Mouse (Mus musculus): ENCODE results near the gene Rdh19. TPM values are rescaled to one million over a fixed set of nuclear protein-coding genes. Genes with fewer than 3 reads are reported as not detected.
A peak's percentile ranks its signal among the peaks of the same experiment; 100 is the strongest.
"Not testable (repeated sequence)": the region's sequence is repeated elsewhere in the genome, so short reads cannot be mapped to it uniquely, and the experiment has no call there.

Rdh19 gene
- total and polyA plus RNA-seq, 2 experiments from 2014 or later, result not detected

DNA sequence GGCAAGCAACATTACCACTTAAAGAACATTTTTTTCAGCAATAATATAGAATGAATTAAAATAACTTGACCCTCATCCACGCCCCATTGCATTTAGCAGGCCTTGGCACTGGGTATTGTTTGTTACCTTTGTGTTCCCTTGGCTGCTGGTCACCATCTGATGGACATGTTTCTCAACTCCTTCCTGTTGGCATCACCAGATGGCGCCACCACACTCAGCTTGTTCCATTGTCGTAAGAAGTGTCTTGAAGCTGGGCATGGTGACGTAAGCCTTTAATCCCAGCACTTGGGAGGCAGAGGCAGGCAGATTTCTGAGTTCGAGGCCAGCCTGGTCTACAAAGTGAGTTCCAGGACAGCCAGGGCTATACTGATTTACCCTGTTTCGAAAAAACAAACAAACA is 24.3 kb upstream of the Rdh19 start:
- WGBS, result 78% methylated on average over 6 of the region's 6 CpGs
- no peak for DNase-seq (ENCODE audit: low spot score)

DNA sequence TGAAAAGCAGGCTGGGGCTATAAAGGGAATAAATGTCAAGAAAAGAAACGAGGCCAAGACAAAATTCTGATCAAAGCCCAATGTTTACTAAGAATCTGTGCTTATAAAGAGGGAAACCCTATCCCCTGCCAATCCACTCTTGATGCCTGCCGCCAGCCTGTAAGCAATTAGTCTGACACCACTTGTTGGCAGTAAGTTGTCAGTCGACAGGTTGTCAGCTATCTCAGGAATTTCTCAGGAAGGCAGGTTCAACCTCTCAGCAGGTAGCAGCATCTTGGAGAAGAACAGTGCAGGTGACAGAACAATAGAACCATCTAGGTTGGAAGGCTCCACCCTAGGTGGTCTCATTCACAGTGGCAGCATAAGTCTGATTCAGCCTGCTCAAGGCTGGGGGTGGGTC is 20.6 kb upstream of the Rdh19 start:
- no peak overlapping the region for H3K27ac ChIP-seq (ENCODE audit: low read depth, low read length)
- no peaks in the 10 kb centered on the region for H3K36me3 ChIP-seq (ENCODE audit: insufficient read depth, low read length)
- no peak overlapping the region for H3K4me3 ChIP-seq (ENCODE audit: low read depth, low read length)
- no peaks in the 10 kb centered on the region for H3K4me1 ChIP-seq (ENCODE audit: insufficient read depth, low read length)
- no peak for TF ChIP-seq CTCF (IDR thresholded peaks at IDR 0.05)
- no peak overlapping the region for H3K4me2 ChIP-seq (ENCODE audit: low read depth, low read length, poor library complexity, severe bottlenecking)
- DNase-seq (ENCODE audit: low spot score) (no peak), ATAC-seq (ENCODE audit: low FRiP score) (no peak)
- H3K27me3 ChIP-seq (ENCODE audit: insufficient read depth, low read length), result no peaks in the 10 kb centered on the region
- H3K9me3 ChIP-seq (ENCODE audit: low read length), result no peaks in the 10 kb centered on the region
- WGBS, result 77% methylated on average over 3 of the region's 3 CpGs
- no peak overlapping the region for H3K9ac ChIP-seq (replicated peaks; ENCODE audit: low read length, poor library complexity, severe bottlenecking)

More for the DNA sequence above, 24.3 kb upstream of the Rdh19 start:
- H3K9me3 ChIP-seq (ENCODE audit: low read length), result no peaks in the 10 kb centered on the region
- no peaks in the 10 kb centered on the region for H3K36me3 ChIP-seq (ENCODE audit: insufficient read depth, low read length)
- no peak overlapping the region for H3K4me2 ChIP-seq (ENCODE audit: low read depth, low read length, poor library complexity, severe bottlenecking)
- no peak overlapping the region for H3K9ac ChIP-seq (replicated peaks; ENCODE audit: low read length, poor library complexity, severe bottlenecking)
- H3K4me1 ChIP-seq (ENCODE audit: insufficient read depth, low read length), result no peaks in the 10 kb centered on the region
- peak; percentile 44 for TF ChIP-seq CTCF (IDR thresholded peaks at IDR 0.05)
- no peaks in the 10 kb centered on the region for H3K27me3 ChIP-seq (ENCODE audit: insufficient read depth, low read length)
- ATAC-seq (ENCODE audit: low FRiP score), result no peak
- H3K27ac ChIP-seq (ENCODE audit: low read depth, low read length), result no peak overlapping the region
- no peak overlapping the region for H3K4me3 ChIP-seq (ENCODE audit: low read depth, low read length)

- not testable (repeated sequence) for H3K4me3 ChIP-seq (ENCODE audit: low read depth, low read length); H3K36me3 ChIP-seq (ENCODE audit: insufficient read depth, low read length); ATAC-seq (ENCODE audit: low FRiP score); H3K9me3 ChIP-seq (ENCODE audit: low read length); H3K27me3 ChIP-seq (ENCODE audit: insufficient read depth, low read length); H3K27ac ChIP-seq (ENCODE audit: low read depth, low read length); H3K4me1 ChIP-seq (ENCODE audit: insufficient read depth, low read length); H3K4me2 ChIP-seq (ENCODE audit: low read depth, low read length, poor library complexity, severe bottlenecking); DNase-seq (ENCODE audit: low spot score); H3K9ac ChIP-seq (replicated peaks; ENCODE audit: low read length, poor library complexity, severe bottlenecking)
- 97% methylated on average over 1 of the region's 1 CpGs for WGBS
Measured at GRCm38 (mm10) chr10:127834186-127834585, 15.5 kb upstream of the Rdh19 start.

DNA sequence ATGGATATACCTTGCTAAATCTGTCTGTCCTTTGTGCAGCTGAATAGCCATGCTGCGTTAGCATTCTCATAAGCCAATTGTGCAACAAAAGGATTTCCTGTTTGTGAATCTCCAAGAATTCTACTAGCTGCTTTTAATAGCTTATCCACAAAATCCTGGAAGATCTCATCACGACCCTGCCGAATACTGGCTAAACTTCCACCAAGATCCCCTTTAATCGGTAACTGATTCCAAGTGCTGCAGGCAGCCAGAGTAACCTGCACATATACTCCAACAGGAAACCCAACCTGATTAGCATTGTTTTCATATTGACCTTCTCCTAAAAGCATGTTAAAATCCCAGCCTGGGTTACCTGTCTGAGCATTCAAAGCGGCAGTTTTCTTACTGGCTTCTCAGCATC is 14.4 kb upstream of the Rdh19 start:
- Histone ChIP-seq H3K9ac (replicated peaks; ENCODE audit: low read length, poor library complexity, severe bottlenecking) (no peak overlapping the region), H3K4me2 (ENCODE audit: low read depth, low read length, poor library complexity, severe bottlenecking) (no peak overlapping the region), H3K4me3 (ENCODE audit: low read depth, low read length) (no peak overlapping the region), H3K9me3 (ENCODE audit: low read length) (no peaks in the 10 kb centered on the region), H3K4me1 (ENCODE audit: insufficient read depth, low read length) (no peaks in the 10 kb centered on the region), H3K36me3 (ENCODE audit: insufficient read depth, low read length) (no peaks in the 10 kb centered on the region), H3K27me3 (ENCODE audit: insufficient read depth, low read length) (no peaks in the 10 kb centered on the region), H3K27ac (ENCODE audit: low read depth, low read length) (no peak overlapping the region)
- no peak for TF ChIP-seq CTCF (IDR thresholded peaks at IDR 0.05)
- DNase-seq (ENCODE audit: low spot score) (no peak), ATAC-seq (ENCODE audit: low FRiP score) (no peak)
- 75% methylated on average over 5 of the region's 5 CpGs for WGBS

GRCm38 (mm10) chr10:127837793-127838192 is 11.9 kb upstream of the Rdh19 start:
- not testable (repeated sequence) for ATAC-seq (ENCODE audit: low FRiP score); H3K9ac ChIP-seq (replicated peaks; ENCODE audit: low read length, poor library complexity, severe bottlenecking); H3K9me3 ChIP-seq (ENCODE audit: low read length); H3K4me3 ChIP-seq (ENCODE audit: low read depth, low read length); H3K4me1 ChIP-seq (ENCODE audit: insufficient read depth, low read length); DNase-seq (ENCODE audit: low spot score); H3K27ac ChIP-seq (ENCODE audit: low read depth, low read length); H3K36me3 ChIP-seq (ENCODE audit: insufficient read depth, low read length); H3K27me3 ChIP-seq (ENCODE audit: insufficient read depth, low read length); H3K4me2 ChIP-seq (ENCODE audit: low read depth, low read length, poor library complexity, severe bottlenecking)
- WGBS, result 90% methylated on average over 5 of the region's 5 CpGs

DNA sequence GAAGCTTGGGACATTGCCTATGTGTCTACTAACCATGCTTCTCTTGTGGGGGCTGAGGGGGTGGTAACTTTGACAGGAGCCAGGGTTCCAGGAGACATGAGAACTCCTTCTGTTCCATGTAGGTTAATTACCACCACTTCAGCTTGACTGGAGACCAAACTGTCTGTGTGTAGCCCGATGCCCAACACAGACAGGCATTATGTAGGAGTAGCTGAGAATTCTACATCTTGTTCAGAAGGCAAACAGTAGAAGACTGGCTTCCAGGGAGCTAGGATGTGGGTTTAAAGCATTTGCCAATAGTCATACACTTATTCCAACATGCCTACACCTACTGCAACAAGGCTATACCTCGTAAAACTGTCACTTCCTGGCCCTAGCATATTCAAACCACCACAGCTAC is 11.2 kb upstream of the Rdh19 start:
- Histone ChIP-seq H3K9ac (replicated peaks; ENCODE audit: low read length, poor library complexity, severe bottlenecking) (no peak overlapping the region), H3K4me2 (ENCODE audit: low read depth, low read length, poor library complexity, severe bottlenecking) (no peak overlapping the region), H3K27ac (ENCODE audit: low read depth, low read length) (no peak overlapping the region), H3K4me1 (ENCODE audit: insufficient read depth, low read length) (no peaks in the 10 kb centered on the region), H3K27me3 (ENCODE audit: insufficient read depth, low read length) (no peaks in the 10 kb centered on the region), H3K4me3 (ENCODE audit: low read depth, low read length) (no peak overlapping the region), H3K9me3 (ENCODE audit: low read length) (no peaks in the 10 kb centered on the region), H3K36me3 (ENCODE audit: insufficient read depth, low read length) (no peaks in the 10 kb centered on the region)
- WGBS, result 80% methylated on average over 2 of the region's 2 CpGs
- no peak for DNase-seq (ENCODE audit: low spot score)
- TF ChIP-seq CTCF (IDR thresholded peaks at IDR 0.05), result no peak
- no peak for ATAC-seq (ENCODE audit: low FRiP score)

GRCm38 (mm10) chr10:127840776-127841175 is 9.0 kb upstream of the Rdh19 start:
- WGBS, result 61% methylated on average over 2 of the region's 2 CpGs
- H3K36me3 ChIP-seq (ENCODE audit: insufficient read depth, low read length), result no peaks in the 10 kb centered on the region
- H3K4me1 ChIP-seq (ENCODE audit: insufficient read depth, low read length), result no peaks in the 10 kb centered on the region
- DNase-seq (ENCODE audit: low spot score), result no peak
- no peaks in the 10 kb centered on the region for H3K27me3 ChIP-seq (ENCODE audit: insufficient read depth, low read length)
- no peak overlapping the region for H3K4me3 ChIP-seq (ENCODE audit: low read depth, low read length)
- no peak overlapping the region for H3K27ac ChIP-seq (ENCODE audit: low read depth, low read length)
- H3K4me2 ChIP-seq (ENCODE audit: low read depth, low read length, poor library complexity, severe bottlenecking), result no peak overlapping the region
- H3K9ac ChIP-seq (replicated peaks; ENCODE audit: low read length, poor library complexity, severe bottlenecking), result no peak overlapping the region
- no peaks in the 10 kb centered on the region for H3K9me3 ChIP-seq (ENCODE audit: low read length)
- no peak for ATAC-seq (ENCODE audit: low FRiP score)
- TF ChIP-seq CTCF (IDR thresholded peaks at IDR 0.05), result no peak

- 95% methylated on average over 5 of the region's 5 CpGs for WGBS
- not testable (repeated sequence) for H3K9me3 ChIP-seq (ENCODE audit: low read length); H3K9ac ChIP-seq (replicated peaks; ENCODE audit: low read length, poor library complexity, severe bottlenecking); H3K27ac ChIP-seq (ENCODE audit: low read depth, low read length); H3K4me3 ChIP-seq (ENCODE audit: low read depth, low read length); DNase-seq (ENCODE audit: low spot score); H3K27me3 ChIP-seq (ENCODE audit: insufficient read depth, low read length); ATAC-seq (ENCODE audit: low FRiP score); H3K4me1 ChIP-seq (ENCODE audit: insufficient read depth, low read length); H3K4me2 ChIP-seq (ENCODE audit: low read depth, low read length, poor library complexity, severe bottlenecking); H3K36me3 ChIP-seq (ENCODE audit: insufficient read depth, low read length)
Measured at GRCm38 (mm10) chr10:127845945-127846344, 3.8 kb upstream of the Rdh19 start.
